Mouse (Mus musculus): Measurements from ENCODE around the gene Gmppb. TPM values are rescaled to one million over a fixed set of nuclear protein-coding genes. Genes with fewer than 3 reads are reported as not detected.

Gene Gmppb
- polyA plus RNA-seq, 2 experiments = 30.4 to 41.3 TPM

- Histone ChIP-seq H3K4me2 (replicated peaks; ENCODE audit: low read depth, low read length, severe bottlenecking) (no peak overlapping the region), H3K27me3 (ENCODE audit: control insufficient read depth, insufficient read depth, low read length) (no peaks in the 10 kb centered on the region), H3K4me1 (ENCODE audit: control insufficient read depth, insufficient read depth, low read length) (peaks cover 10% of the 10 kb centered on the region; the same call in 1 of the 2 replicates), H3K36me3 (ENCODE audit: control insufficient read depth, insufficient read depth, low read length) (peaks cover 57% of the 10 kb centered on the region), H3K4me3 (replicated peaks; ENCODE audit: low read length) (no peak overlapping the region), H3K9me3 (ENCODE audit: control insufficient read depth, low read length) (no peaks in the 10 kb centered on the region), H3K9ac (ENCODE audit: low read depth, low read length, severe bottlenecking) (no peak overlapping the region), H3K27ac (replicated peaks; ENCODE audit: low read depth, low read length) (no peak overlapping the region)
- no peak for DNase-seq (ENCODE audit: low spot score)
- no peak for TF ChIP-seq POLR2A (IDR thresholded peaks at IDR 0.05; ENCODE audit: borderline replicate concordance, extremely low read depth, insufficient read depth, insufficient read length)
- WGBS = 73% methylated on average over 7 of the region's 7 CpGs
- ATAC-seq (ENCODE audit: low FRiP score, low read depth) = no peak
Observed at GRCm38 (mm10) chr9:108052411-108052810, 3.4 kb downstream of the Gmppb start.

- DNase-seq (ENCODE audit: low spot score) = peak; percentile 99
- Histone ChIP-seq H3K4me2 (replicated peaks; ENCODE audit: low read depth, low read length, severe bottlenecking) (peak within 1 kb of the TSS; percentile 48), H3K4me3 (replicated peaks; ENCODE audit: low read length) (peak within 1 kb of the TSS; percentile 16; the same call in 1 of the 2 replicates), H3K27ac (replicated peaks; ENCODE audit: low read depth, low read length) (peak within 1 kb of the TSS; percentile 38; the same call in 1 of the 2 replicates), H3K4me1 (ENCODE audit: control insufficient read depth, insufficient read depth, low read length) (peaks cover 7% of the 10 kb centered on the region; the same call in 1 of the 2 replicates), H3K27me3 (ENCODE audit: control insufficient read depth, insufficient read depth, low read length) (no peaks in the 10 kb centered on the region), H3K9me3 (ENCODE audit: control insufficient read depth, low read length) (no peaks in the 10 kb centered on the region), H3K36me3 (ENCODE audit: control insufficient read depth, insufficient read depth, low read length) (peaks cover 59% of the 10 kb centered on the region), H3K9ac (ENCODE audit: low read depth, low read length, severe bottlenecking) (no peak within 1 kb of the TSS)
- WGBS = 51% methylated on average over 20 of the region's 20 CpGs
- ATAC-seq (ENCODE audit: low FRiP score, low read depth) = peak; percentile 58
- no peak for TF ChIP-seq POLR2A (IDR thresholded peaks at IDR 0.05; ENCODE audit: borderline replicate concordance, extremely low read depth, insufficient read depth, insufficient read length)
Observed at GRCm38 (mm10) chr9:108052885-108053664, 4.0 kb downstream of the Gmppb start, which contains the start of gene Amigo3. TSS of gene Amigo3 (plus strand) at chr9:108053159.

GRCm38 (mm10) chr9:108053665-108054225 lies 4.7 kb downstream of the Gmppb start:
- peaks cover 5% of the 10 kb centered on the region; the same call in 1 of the 2 replicates for H3K4me1 ChIP-seq (ENCODE audit: control insufficient read depth, insufficient read depth, low read length)
- H3K27me3 ChIP-seq (ENCODE audit: control insufficient read depth, insufficient read depth, low read length) = no peaks in the 10 kb centered on the region
- H3K4me3 ChIP-seq (replicated peaks; ENCODE audit: low read length) = no peak overlapping the region
- DNase-seq (ENCODE audit: low spot score) (no peak), ATAC-seq (ENCODE audit: low FRiP score, low read depth) (no peak)
- H3K36me3 ChIP-seq (ENCODE audit: control insufficient read depth, insufficient read depth, low read length) = peaks cover 65% of the 10 kb centered on the region
- no peak overlapping the region for H3K4me2 ChIP-seq (replicated peaks; ENCODE audit: low read depth, low read length, severe bottlenecking)
- H3K9me3 ChIP-seq (ENCODE audit: control insufficient read depth, low read length) = no peaks in the 10 kb centered on the region
- no peak overlapping the region for H3K9ac ChIP-seq (ENCODE audit: low read depth, low read length, severe bottlenecking)
- no peak for TF ChIP-seq POLR2A (IDR thresholded peaks at IDR 0.05; ENCODE audit: borderline replicate concordance, extremely low read depth, insufficient read depth, insufficient read length)
- H3K27ac ChIP-seq (replicated peaks; ENCODE audit: low read depth, low read length) = 0 out of 2 replicates have a peak overlapping the region, but pooled peaks have one; percentile 38
- 89% methylated on average over 15 of the region's 15 CpGs for WGBS

- Histone ChIP-seq H3K4me1 (ENCODE audit: control insufficient read depth, insufficient read depth, low read length) (peaks cover 5% of the 10 kb centered on the region; the same call in 1 of the 2 replicates), H3K4me3 (replicated peaks; ENCODE audit: low read length) (no peak overlapping the region), H3K9me3 (ENCODE audit: control insufficient read depth, low read length) (no peaks in the 10 kb centered on the region), H3K36me3 (ENCODE audit: control insufficient read depth, insufficient read depth, low read length) (peaks cover 73% of the 10 kb centered on the region), H3K9ac (ENCODE audit: low read depth, low read length, severe bottlenecking) (no peak overlapping the region), H3K27me3 (ENCODE audit: control insufficient read depth, insufficient read depth, low read length) (no peaks in the 10 kb centered on the region), H3K4me2 (replicated peaks; ENCODE audit: low read depth, low read length, severe bottlenecking) (no peak overlapping the region), H3K27ac (replicated peaks; ENCODE audit: low read depth, low read length) (no peak overlapping the region)
- no peak for TF ChIP-seq POLR2A (IDR thresholded peaks at IDR 0.05; ENCODE audit: borderline replicate concordance, extremely low read depth, insufficient read depth, insufficient read length)
- no peak for ATAC-seq (ENCODE audit: low FRiP score, low read depth)
- WGBS = 92% methylated on average over 19 of the region's 22 CpGs
- DNase-seq (ENCODE audit: low spot score) = no peak
Observed at GRCm38 (mm10) chr9:108054331-108055040, 5.4 kb downstream of the Gmppb start.

GRCm38 (mm10) chr9:108055061-108055460 lies 6.0 kb downstream of the Gmppb start:
- no peak overlapping the region for H3K9ac ChIP-seq (ENCODE audit: low read depth, low read length, severe bottlenecking)
- H3K4me1 ChIP-seq (ENCODE audit: control insufficient read depth, insufficient read depth, low read length) = peaks cover 5% of the 10 kb centered on the region; the same call in 1 of the 2 replicates
- DNase-seq (ENCODE audit: low spot score) (no peak), ATAC-seq (ENCODE audit: low FRiP score, low read depth) (no peak)
- no peak overlapping the region for H3K4me3 ChIP-seq (replicated peaks; ENCODE audit: low read length)
- no peaks in the 10 kb centered on the region for H3K9me3 ChIP-seq (ENCODE audit: control insufficient read depth, low read length)
- 71% methylated on average over 1 of the region's 1 CpGs for WGBS
- no peak for TF ChIP-seq POLR2A (IDR thresholded peaks at IDR 0.05; ENCODE audit: borderline replicate concordance, extremely low read depth, insufficient read depth, insufficient read length)
- H3K4me2 ChIP-seq (replicated peaks; ENCODE audit: low read depth, low read length, severe bottlenecking) = no peak overlapping the region
- no peak overlapping the region for H3K27ac ChIP-seq (replicated peaks; ENCODE audit: low read depth, low read length)
- H3K36me3 ChIP-seq (ENCODE audit: control insufficient read depth, insufficient read depth, low read length) = peaks cover 75% of the 10 kb centered on the region
- no peaks in the 10 kb centered on the region for H3K27me3 ChIP-seq (ENCODE audit: control insufficient read depth, insufficient read depth, low read length)
